Mouse (Mus musculus) CH12.LX (cell line): ENCODE data around the gene Ppm1b.

Experiments
- CTCF ChIP-seq, 2 experiments: IDR thresholded peaks in 1 of 2; conservative IDR thresholded peaks in 1 of 2; 2 replicates each; pipeline ENCODE4 v1.5.1; 2011 to 2012; ENCODE audit warnings: low read depth in 2 of 2, low read length in 2 of 2, improper control_type of control experiment in 1 of 2, inconsistent platforms in 1 of 2, mild to moderate bottlenecking in 1 of 2, moderate library complexity in 1 of 2
- E2F4 ChIP-seq: IDR thresholded peaks from 2 replicates; pipeline ENCODE4 v1.6.1; 2011; ENCODE audit warnings: low read depth, low read length, improper control_type of control experiment; ENCODE audit not compliant: insufficient replicate concordance
- EP300 ChIP-seq: IDR thresholded peaks from 2 replicates; pipeline ENCODE4 v1.6.1; 2011; ENCODE audit warnings: low read length, improper control_type of control experiment
- ETS1 ChIP-seq: conservative IDR thresholded peaks from 2 replicates; pipeline ENCODE4 v1.6.1; 2012; ENCODE audit warnings: low read depth, mild to moderate bottlenecking, inconsistent platforms, low read length, improper control_type of control experiment, moderate library complexity
- KAT2A ChIP-seq: IDR thresholded peaks from 2 replicates; pipeline ENCODE4 v1.6.1; 2012; ENCODE audit warnings: low read length, improper control_type of control experiment, inconsistent platforms; ENCODE audit not compliant: insufficient replicate concordance
- MXI1 ChIP-seq: IDR thresholded peaks from 2 replicates; pipeline ENCODE4 v1.6.1; 2011; ENCODE audit warnings: mild to moderate bottlenecking, low read depth, low read length, improper control_type of control experiment
- PAX5 ChIP-seq: IDR thresholded peaks from 2 replicates; pipeline ENCODE4 v1.6.1; 2012; ENCODE audit warnings: low read length, inconsistent platforms, mixed read lengths
- POLR2A ChIP-seq: IDR thresholded peaks from 2 replicates; pipeline ENCODE4 v1.6.1; 2011; ENCODE audit warnings: low read depth, mild to moderate bottlenecking, improper control_type of control experiment, low read length
- RAD21 ChIP-seq: IDR thresholded peaks from 2 replicates; pipeline ENCODE4 v1.6.1; 2011; ENCODE audit warnings: low read depth, mild to moderate bottlenecking, low read length, improper control_type of control experiment, moderate library complexity
- USF2 ChIP-seq: conservative IDR thresholded peaks from 2 replicates; pipeline ENCODE4 v1.6.1; 2011; ENCODE audit warnings: low read depth, low read length, improper control_type of control experiment
- ZC3H11A ChIP-seq: IDR thresholded peaks from 2 replicates; pipeline ENCODE4 v1.6.1; 2012; ENCODE audit warnings: low read depth, mild to moderate bottlenecking, inconsistent platforms, low read length, improper control_type of control experiment

DNA sequence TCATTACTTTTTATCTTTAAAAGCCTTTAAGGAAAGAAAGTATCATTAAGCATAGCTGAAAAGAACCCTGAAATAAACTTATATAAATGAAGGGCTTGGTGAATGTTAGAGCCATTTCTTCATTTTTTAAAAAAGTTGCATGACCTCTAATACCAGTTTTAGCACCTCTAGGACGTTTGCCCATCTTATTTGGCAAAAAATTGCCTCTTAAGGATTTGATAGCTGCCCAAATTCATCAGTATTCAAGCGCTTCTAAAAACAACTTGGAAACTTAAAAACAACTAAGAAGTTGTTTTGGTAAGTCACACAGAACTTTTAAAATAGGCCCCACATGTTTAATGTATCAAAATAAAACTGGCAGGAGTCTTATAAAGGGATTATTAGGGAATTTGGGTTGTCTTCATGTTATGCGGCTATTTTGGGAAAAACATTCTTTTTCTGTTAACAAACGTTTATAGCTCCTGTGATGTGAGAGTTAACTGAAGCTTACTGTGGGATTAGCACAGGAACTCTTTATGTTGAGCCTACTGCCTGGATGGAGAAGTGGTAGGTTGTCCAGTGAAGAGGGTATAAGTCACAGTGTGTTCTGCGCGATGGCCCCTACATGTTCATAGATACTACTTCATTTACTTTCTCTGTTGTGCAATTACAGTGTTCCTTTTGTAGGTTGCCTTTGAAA, 2.6 kb downstream of the Ppm1b start:
- TF ChIP-seq CTCF (conservative IDR thresholded peaks at IDR 0.05 in 1 of 2, IDR thresholded peaks at IDR 0.05 in 1 of 2; ENCODE audit: low read depth in 2 of 2, low read length in 2 of 2) (no peak), EP300 (no peak), MXI1 (no peak), POLR2A (no peak), PAX5 (no peak), ZC3H11A (no peak), RAD21 (no peak), USF2 (no peak), E2F4 (no peak), KAT2A (no peak), ETS1 (no peak)
